Mouse (Mus musculus) heart, embryonic 15.5 days (tissue): ENCODE measurements at regions not wholly inside any gene's neighbourhood (a gene's known extent, or its start where the extent isn't known, plus 50 kb on each side); places are given as distances from the start of the nearest gene placed in this dataset.

ENCODE experiments used
- ATAC-seq: fragments of 200-750 bp; cut with Nextera tagmentation; replicated peaks from 2 replicates; pipeline ENCODE4 v1.8.0; 2017; ENCODE audit warnings: low read depth, moderate TSS enrichment; ENCODE audit not compliant: insufficient number of reproducible peaks, insufficient read depth, low FRiP score
- H3K27ac ChIP-seq: fragments of 300-500 bp; sonication (generic); 2 replicates; pipeline ENCODE4 v1.5.1; 2015; ENCODE audit warnings: mild to moderate bottlenecking, inconsistent platforms
- H3K27me3 ChIP-seq: fragments of 300-500 bp; sonication (generic); 2 replicates; pipeline ENCODE4 v1.6.1; 2015; ENCODE audit warnings: inconsistent platforms
- H3K36me3 ChIP-seq: fragments of 300-500 bp; sonication (generic); 2 replicates; pipeline ENCODE4 v1.6.1; 2015; ENCODE audit warnings: mild to moderate bottlenecking, inconsistent platforms
- H3K4me1 ChIP-seq: fragments of 300-500 bp; sonication (generic); replicated peaks from 2 replicates; pipeline ENCODE4 v1.6.1; 2015; ENCODE audit warnings: inconsistent platforms
- H3K4me2 ChIP-seq: fragments of 300-500 bp; sonication (generic); 2 replicates; pipeline ENCODE4 v1.6.1; 2015; ENCODE audit warnings: inconsistent platforms, mild to moderate bottlenecking, moderate library complexity
- H3K4me3 ChIP-seq: fragments of 300-500 bp; sonication (generic); 2 replicates; pipeline ENCODE4 v1.5.1; 2015; ENCODE audit warnings: mild to moderate bottlenecking, inconsistent platforms
- H3K9ac ChIP-seq: fragments of 300-500 bp; sonication (generic); 2 replicates; pipeline ENCODE4 v1.6.1; 2015; ENCODE audit warnings: mild to moderate bottlenecking, inconsistent platforms
- H3K9me3 ChIP-seq: fragments of 300-500 bp; sonication (generic); replicated peaks from 2 replicates; pipeline ENCODE4 v1.6.1; 2016; ENCODE audit warnings: inconsistent platforms
- WGBS: fragments of 180-500 bp; shearing (Covaris S2); methylation state at CpG from one replicate; pipeline ENCODE4 v1.1.7; 2015; ENCODE audit warnings: mixed read lengths; 5-methylcytosine and 5-hydroxymethylcytosine counted together

GRCm38 (mm10) chr4:105626371-105627320, 163.0 kb upstream of the Gm12728 start:
- Histone ChIP-seq H3K4me3 (no peak overlapping the region), H3K4me1 (peaks cover 18% of the 10 kb centered on the region), H3K4me2 (no peak overlapping the region), H3K27ac (no peak overlapping the region), H3K36me3 (no peaks in the 10 kb centered on the region), H3K9me3 (no peaks in the 10 kb centered on the region), H3K9ac (no peak overlapping the region), H3K27me3 (no peaks in the 10 kb centered on the region)
- WGBS, result 42% methylated on average over 14 of the region's 14 CpGs
- ATAC-seq, result peak; percentile 66

GRCm38 (mm10) chr4:105629581-105629980, 160.1 kb upstream of the Gm12728 start:
- Histone ChIP-seq H3K9me3 (no peaks in the 10 kb centered on the region), H3K4me1 (peaks cover 18% of the 10 kb centered on the region), H3K27me3 (no peaks in the 10 kb centered on the region), H3K4me3 (no peak overlapping the region), H3K36me3 (no peaks in the 10 kb centered on the region), H3K27ac (no peak overlapping the region), H3K4me2 (no peak overlapping the region), H3K9ac (no peak overlapping the region)
- ATAC-seq, result no peak
- 88% methylated on average over 4 of the region's 4 CpGs for WGBS

- no peak for ATAC-seq
- Histone ChIP-seq H3K4me3 (no peak overlapping the region), H3K27me3 (no peaks in the 10 kb centered on the region), H3K36me3 (no peaks in the 10 kb centered on the region), H3K4me2 (no peak overlapping the region), H3K4me1 (peaks cover 18% of the 10 kb centered on the region), H3K9ac (no peak overlapping the region), H3K9me3 (no peaks in the 10 kb centered on the region), H3K27ac (no peak overlapping the region)
- 45% methylated on average over 11 of the region's 11 CpGs for WGBS
Measured at GRCm38 (mm10) chr4:105630595-105631369, 158.9 kb upstream of the Gm12728 start.

DNA sequence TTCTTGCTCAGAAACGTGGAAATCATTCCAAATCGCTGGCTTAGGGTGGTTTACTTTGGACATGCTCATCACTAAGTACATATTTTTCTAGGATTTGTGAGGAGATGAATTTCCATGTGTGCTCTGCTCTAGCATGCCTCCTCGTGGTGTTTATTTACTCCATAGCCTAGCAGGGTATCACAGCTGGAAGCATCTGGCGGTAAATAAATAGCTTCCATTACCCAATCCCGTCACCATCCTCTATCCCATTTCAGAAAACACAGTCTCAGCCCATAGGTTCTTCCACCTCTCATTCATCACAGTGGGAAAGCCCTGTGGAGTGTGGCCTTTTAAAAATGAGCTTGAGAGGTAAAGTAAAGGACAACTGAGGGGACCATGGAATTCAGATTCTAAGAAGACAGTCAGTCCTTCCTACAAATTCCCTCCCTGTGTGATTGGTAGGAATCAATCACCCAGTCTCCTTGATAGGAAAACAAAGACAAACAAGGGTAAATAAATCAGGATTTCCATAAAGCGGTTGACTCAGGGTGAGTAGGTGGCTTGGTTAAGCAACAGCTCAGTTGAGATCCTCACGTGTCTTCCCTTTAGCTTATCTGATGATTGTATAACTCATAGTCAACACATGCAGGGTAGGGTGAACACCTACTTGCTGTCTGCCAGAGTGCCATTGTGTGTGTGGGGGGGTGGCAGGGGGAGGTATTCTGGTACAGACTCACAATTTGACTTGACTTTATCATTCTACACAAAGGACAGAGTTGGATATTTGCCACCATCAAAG, 156.9 kb upstream of the Gm12728 start:
- WGBS, result 76% methylated on average over 7 of the region's 7 CpGs
- Histone ChIP-seq H3K36me3 (no peaks in the 10 kb centered on the region), H3K9me3 (no peaks in the 10 kb centered on the region), H3K27me3 (no peaks in the 10 kb centered on the region), H3K4me3 (no peak overlapping the region), H3K4me2 (no peak overlapping the region), H3K9ac (no peak overlapping the region), H3K4me1 (peaks cover 7% of the 10 kb centered on the region; the same call in 1 of the 2 replicates), H3K27ac (no peak overlapping the region)
- ATAC-seq, result no peak

DNA sequence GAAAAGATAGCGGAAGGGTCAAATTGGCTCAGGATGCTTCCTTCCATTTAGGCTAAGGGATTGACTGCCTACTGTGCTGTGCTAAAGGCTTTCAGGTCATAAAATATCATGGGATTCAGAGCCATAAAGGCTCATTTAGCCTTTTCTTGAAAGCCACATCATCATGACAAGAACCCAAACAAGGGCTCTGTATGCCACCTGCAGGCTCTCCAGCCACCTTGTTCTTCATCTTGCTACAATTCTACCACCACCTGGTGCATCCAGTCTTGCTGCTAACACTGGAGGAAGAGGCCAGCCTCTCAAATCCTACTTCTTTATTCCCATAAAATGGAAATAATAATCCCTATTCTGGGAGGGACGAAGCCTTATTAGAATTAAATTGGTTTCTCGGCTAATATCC, 155.9 kb upstream of the Gm12728 start:
- H3K27ac ChIP-seq, result no peak overlapping the region
- no peaks in the 10 kb centered on the region for H3K27me3 ChIP-seq
- H3K4me3 ChIP-seq, result no peak overlapping the region
- no peak overlapping the region for H3K4me2 ChIP-seq
- no peaks in the 10 kb centered on the region for H3K36me3 ChIP-seq
- H3K4me1 ChIP-seq, result peaks cover 7% of the 10 kb centered on the region; the same call in 1 of the 2 replicates
- H3K9ac ChIP-seq, result no peak overlapping the region
- H3K9me3 ChIP-seq, result no peaks in the 10 kb centered on the region
- WGBS, result 90% methylated on average over 3 of the region's 3 CpGs
- ATAC-seq, result no peak

DNA sequence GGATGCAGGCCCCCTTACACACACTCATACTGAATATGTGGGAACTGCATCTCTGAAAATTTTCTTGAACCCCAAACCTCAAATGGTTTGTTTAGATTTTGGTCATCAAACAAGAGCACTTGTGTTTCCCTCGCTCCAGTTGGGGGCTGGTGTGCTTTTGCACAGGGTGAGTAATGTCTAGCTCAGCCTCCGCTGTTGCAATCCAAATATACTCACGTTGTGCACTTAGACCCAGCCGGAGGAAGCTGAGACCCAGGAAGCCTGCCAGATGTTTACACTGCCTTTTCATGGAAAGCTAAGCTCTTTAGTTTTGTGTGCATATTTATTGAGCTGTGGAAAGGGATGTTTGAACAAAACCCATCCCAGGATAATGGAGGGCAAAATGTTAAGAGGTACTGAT, 148.9 kb upstream of the Gm12728 start:
- 55% methylated on average over 4 of the region's 4 CpGs for WGBS
- no peak overlapping the region for H3K27ac ChIP-seq
- no peaks in the 10 kb centered on the region for H3K4me1 ChIP-seq
- no peaks in the 10 kb centered on the region for H3K9me3 ChIP-seq
- no peaks in the 10 kb centered on the region for H3K27me3 ChIP-seq
- ATAC-seq, result no peak
- no peak overlapping the region for H3K9ac ChIP-seq
- H3K4me3 ChIP-seq, result no peak overlapping the region
- H3K36me3 ChIP-seq, result no peaks in the 10 kb centered on the region
- no peak overlapping the region for H3K4me2 ChIP-seq

- 82% methylated on average over 4 of the region's 4 CpGs for WGBS
- no peak overlapping the region for H3K9ac ChIP-seq
- H3K27me3 ChIP-seq, result no peaks in the 10 kb centered on the region
- H3K4me2 ChIP-seq, result no peak overlapping the region
- no peak overlapping the region for H3K4me3 ChIP-seq
- no peaks in the 10 kb centered on the region for H3K36me3 ChIP-seq
- no peak for ATAC-seq
- no peaks in the 10 kb centered on the region for H3K9me3 ChIP-seq
- H3K4me1 ChIP-seq, result no peaks in the 10 kb centered on the region
- no peak overlapping the region for H3K27ac ChIP-seq
Measured at GRCm38 (mm10) chr4:105641582-105641981, 148.1 kb upstream of the Gm12728 start.

GRCm38 (mm10) chr4:105648820-105649446, 140.7 kb upstream of the Gm12728 start:
- H3K36me3 ChIP-seq, result no peaks in the 10 kb centered on the region
- H3K4me3 ChIP-seq, result no peak overlapping the region
- no peak overlapping the region for H3K27ac ChIP-seq
- H3K27me3 ChIP-seq, result no peaks in the 10 kb centered on the region
- H3K4me1 ChIP-seq, result no peaks in the 10 kb centered on the region
- H3K4me2 ChIP-seq, result no peak overlapping the region
- ATAC-seq, result no peak
- H3K9ac ChIP-seq, result no peak overlapping the region
- 61% methylated on average over 7 of the region's 7 CpGs for WGBS
- H3K9me3 ChIP-seq, result no peaks in the 10 kb centered on the region

DNA sequence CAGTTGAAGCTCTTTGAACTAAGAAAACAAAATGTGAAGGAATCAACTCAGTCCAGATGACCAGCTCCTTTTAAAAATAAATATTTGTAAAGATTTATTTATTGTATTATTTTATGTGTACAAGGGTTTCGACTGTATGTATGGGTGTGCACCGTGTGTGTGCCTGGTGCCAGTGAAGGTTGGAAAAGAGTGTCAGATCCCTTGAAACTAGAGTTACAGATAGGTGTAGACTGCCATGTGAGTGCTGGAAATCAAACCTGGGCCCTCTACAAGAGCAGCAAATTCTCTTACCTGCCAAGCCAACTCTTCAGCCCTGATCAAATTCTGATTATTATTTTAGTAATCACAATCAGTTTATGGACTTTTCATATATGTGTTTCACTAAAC, 140.2 kb upstream of the Gm12728 start:
- Histone ChIP-seq H3K36me3 (no peaks in the 10 kb centered on the region), H3K27ac (no peak overlapping the region), H3K27me3 (no peaks in the 10 kb centered on the region), H3K4me1 (no peaks in the 10 kb centered on the region), H3K9ac (no peak overlapping the region), H3K9me3 (no peaks in the 10 kb centered on the region), H3K4me3 (no peak overlapping the region), H3K4me2 (no peak overlapping the region)
- 81% methylated on average over 2 of the region's 2 CpGs for WGBS
- no peak for ATAC-seq

DNA sequence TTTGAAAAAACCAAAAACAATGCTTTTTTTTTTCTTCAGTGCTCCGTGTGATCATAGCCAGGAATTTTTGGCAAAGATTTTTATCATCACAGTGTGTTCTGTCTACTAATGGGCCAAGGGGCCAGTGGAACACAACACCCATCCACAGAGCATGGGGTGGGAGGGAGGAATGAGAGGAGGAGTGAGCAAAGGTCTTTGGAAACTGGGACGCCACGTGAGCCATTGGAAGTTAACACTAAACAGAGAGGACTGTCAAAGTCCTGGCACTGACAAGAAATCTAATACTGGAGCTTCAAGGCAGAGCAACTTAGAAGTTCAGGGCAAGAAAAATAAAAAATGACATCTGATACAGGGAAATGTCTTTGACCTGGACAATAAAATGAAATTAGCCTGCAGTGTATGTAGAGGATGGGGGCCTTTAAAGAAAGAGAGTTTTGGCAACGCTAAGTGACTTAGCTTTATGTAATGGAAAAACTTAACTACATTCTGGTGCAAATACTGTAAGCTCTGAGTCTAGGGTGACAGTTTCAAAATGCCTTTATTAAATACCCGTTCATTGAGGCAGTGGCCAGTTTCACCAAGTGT, 133.5 kb upstream of the Gm12728 start:
- no peaks in the 10 kb centered on the region for H3K27me3 ChIP-seq
- H3K27ac ChIP-seq, result no peak overlapping the region
- H3K36me3 ChIP-seq, result no peaks in the 10 kb centered on the region
- ATAC-seq, result no peak
- H3K4me3 ChIP-seq, result no peak overlapping the region
- 52% methylated on average over 5 of the region's 5 CpGs for WGBS
- no peak overlapping the region for H3K4me2 ChIP-seq
- H3K9me3 ChIP-seq, result no peaks in the 10 kb centered on the region
- H3K9ac ChIP-seq, result no peak overlapping the region
- H3K4me1 ChIP-seq, result no peaks in the 10 kb centered on the region
